Mouse (Mus musculus): Measurements from ENCODE around the gene Cep78. TPM values are rescaled to one million over a fixed set of nuclear protein-coding genes. Genes with fewer than 3 reads are reported as not detected.

Gene Cep78
- polyA plus RNA-seq (2012; rRNA removed), result 31.9 and 33.5 TPM in 2 replicates

GRCm38 (mm10) chr19:15984449-15985171, at the start of gene Cep78:
Gene Cep78 (minus strand): TSS chr19:15984989.

GRCm38 (mm10) chr19:15947237-15947636, 37.6 kb downstream of the Cep78 start, which contains the start of gene Psat1:
Gene Psat1 (minus strand): TSS chr19:15947337.

Other genes with a start within 250 kb of the Cep78 start
- 86.2 and 201 TPM in 2 replicates for gene Psat1, start 37.7 kb downstream of the Cep78 start, polyA plus RNA-seq (2012; rRNA removed)
- gene Gnaq, start 147.8 kb upstream of the Cep78 start, polyA plus RNA-seq (2012; rRNA removed), result 28.8 and 34.2 TPM in 2 replicates

All from central nervous system, embryonic 11.5 days (tissue).